Mouse (Mus musculus): ENCODE measurements at regions not wholly inside any gene's neighbourhood (a gene's known extent, or its start where the extent isn't known, plus 50 kb on each side); places are given as distances from the start of the nearest gene placed in this dataset.

DNA sequence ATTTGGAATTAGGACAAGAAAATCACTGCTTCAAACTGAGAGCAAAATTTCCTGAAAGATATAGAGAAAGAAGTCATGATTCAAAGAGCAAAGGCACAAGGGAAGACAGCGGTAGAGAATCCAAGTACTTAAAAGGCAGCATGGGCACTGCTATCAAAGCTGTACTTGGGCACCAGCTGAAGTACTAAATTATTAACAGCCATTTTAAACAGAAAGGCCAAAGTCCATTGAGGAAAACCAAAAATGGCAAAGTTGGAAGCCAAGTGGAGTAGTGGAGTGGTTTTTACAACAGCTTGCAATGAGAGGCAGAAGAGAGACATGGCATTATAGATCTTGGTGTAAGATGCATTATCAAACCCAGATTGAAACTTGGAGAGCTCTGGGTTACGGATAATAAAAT is 291.8 kb upstream of the Mpdz start:
- TF ChIP-seq CHD2 (IDR thresholded peaks at IDR 0.05; ENCODE audit: low read depth, low read length) (no peak), ZNF384 (IDR thresholded peaks at IDR 0.05; ENCODE audit: low read depth, low read length) (no peak), ZC3H11A (IDR thresholded peaks at IDR 0.05; ENCODE audit: borderline replicate concordance, low read depth, low read length) (no peak)
